Mouse (Mus musculus) heart, embryonic 10.5 days (tissue): ENCODE measurements around the gene U2surp. TPM values are rescaled to one million over a fixed set of nuclear protein-coding genes. Genes with fewer than 3 reads are reported as not detected.

Source experiments
- DNase-seq: peaks from one replicate; pipeline ENCODE4 v3.0.0-alpha.2; 2017; ENCODE audit warnings: low spot score
- H3K27ac ChIP-seq: fragments of 300-500 bp; sonication (generic); 2 replicates; pipeline ENCODE4 v1.5.1; 2016; ENCODE audit warnings: mild to moderate bottlenecking
- H3K27me3 ChIP-seq: fragments of 300-500 bp; sonication (generic); 2 replicates; pipeline ENCODE4 v1.6.1; 2016; ENCODE audit warnings: mild to moderate bottlenecking; ENCODE audit not compliant: poor library complexity, insufficient read depth, severe bottlenecking
- H3K36me3 ChIP-seq: fragments of 300-500 bp; sonication (generic); 2 replicates; pipeline ENCODE4 v1.6.1; 2016; ENCODE audit warnings: mild to moderate bottlenecking, moderate library complexity
- H3K4me1 ChIP-seq: fragments of 300-500 bp; sonication (generic); 2 replicates; pipeline ENCODE4 v1.6.1; 2016; ENCODE audit warnings: mild to moderate bottlenecking
- H3K4me3 ChIP-seq: fragments of 300-500 bp; sonication (generic); 2 replicates; pipeline ENCODE4 v1.5.1; 2016; ENCODE audit warnings: mild to moderate bottlenecking, moderate library complexity
- H3K9me3 ChIP-seq: fragments of 300-500 bp; sonication (generic); 2 replicates; pipeline ENCODE4 v1.6.1; 2016; ENCODE audit warnings: mild to moderate bottlenecking, moderate library complexity
- WGBS: fragments of 180-500 bp; shearing (Covaris S2); methylation state at CpG from one replicate; pipeline ENCODE4 v1.1.7; 2016; 5-methylcytosine and 5-hydroxymethylcytosine counted together
- polyA plus RNA-seq: library from polyadenylated mRNA; unstranded; fragments of >200 nt; fragmentation: Nextera tagmentation; extraction: Ambion mirVana; gene quantifications from 2 replicates; pipeline ENCODE4 v1.2.1, GENCODE M21; 2016

Gene U2surp
- polyA plus RNA-seq, 1 experiment from 2014 or later, result 104 TPM

DNA sequence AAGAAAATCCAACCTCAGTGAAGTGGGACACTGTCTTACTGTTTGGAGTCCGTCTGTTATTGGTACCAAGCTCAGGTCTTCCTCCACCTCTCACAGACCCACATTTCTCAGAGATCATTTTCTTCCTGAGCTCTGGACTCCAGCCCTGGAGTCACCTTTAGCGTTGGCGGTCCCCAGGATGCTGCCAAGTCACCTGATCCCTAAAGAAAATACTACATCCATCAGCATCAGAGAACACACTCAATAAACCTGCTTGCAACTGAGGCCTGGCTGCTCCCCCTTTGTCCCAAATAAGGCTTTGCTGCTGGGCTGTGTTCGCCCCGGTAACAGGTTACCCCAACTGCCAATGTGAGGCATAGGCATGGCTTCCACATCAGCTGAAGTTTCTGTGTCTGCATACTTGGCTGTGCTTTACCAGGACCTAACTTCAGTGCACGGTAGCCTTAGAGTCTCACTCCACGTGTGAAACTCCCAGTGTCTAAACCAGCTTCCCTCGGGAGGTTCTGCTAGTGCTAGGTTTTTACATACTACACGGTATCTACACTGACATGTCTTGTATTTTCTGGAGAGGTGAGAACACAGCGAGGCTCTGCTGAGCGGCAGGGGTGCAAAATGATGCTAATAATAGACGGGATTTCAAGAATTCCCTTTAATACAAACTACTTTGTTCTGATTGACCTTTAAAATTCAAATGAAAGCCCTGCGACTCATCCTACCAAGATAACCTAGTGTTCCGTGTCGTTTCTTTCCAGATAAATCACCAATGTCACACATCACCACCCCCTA lies 38.0 kb upstream of the U2surp start:
- Histone ChIP-seq H3K27ac (peak overlapping the region; percentile 57; the same call in 1 of the 2 replicates), H3K9me3 (no peaks in the 10 kb centered on the region), H3K36me3 (no peaks in the 10 kb centered on the region), H3K27me3 (peaks cover 14% of the 10 kb centered on the region; the same call in 1 of the 2 replicates), H3K4me3 (no peak overlapping the region), H3K4me1 (peaks cover 22% of the 10 kb centered on the region)
- no peak for DNase-seq
- WGBS, result 54% methylated on average over 15 of the region's 15 CpGs

DNA sequence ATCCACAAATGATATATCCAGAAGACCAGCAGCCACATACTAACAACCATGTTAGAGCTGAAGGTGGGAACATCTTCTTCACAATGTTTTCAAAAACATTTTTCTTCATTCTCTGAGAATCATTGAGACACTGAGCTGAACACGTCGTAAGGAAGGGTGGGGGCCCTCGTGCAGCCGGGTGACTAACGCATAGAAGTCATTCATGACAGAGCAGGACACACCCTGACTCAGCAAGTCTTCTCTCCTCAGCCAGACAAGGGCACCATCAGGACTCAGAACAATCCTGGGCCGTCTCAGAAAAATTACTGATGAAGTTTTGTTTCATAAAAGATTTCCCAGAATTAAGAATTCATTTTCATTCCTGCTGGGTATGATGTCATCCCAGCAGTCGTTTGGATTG lies 34.9 kb upstream of the U2surp start:
- Histone ChIP-seq H3K36me3 (no peaks in the 10 kb centered on the region), H3K27me3 (0 out of 2 replicates have a peak, but pooled peaks cover 5% of the 10 kb centered on the region), H3K4me1 (peaks cover 15% of the 10 kb centered on the region), H3K27ac (no peak overlapping the region), H3K9me3 (no peaks in the 10 kb centered on the region), H3K4me3 (no peak overlapping the region)
- WGBS, result 64% methylated on average over 7 of the region's 7 CpGs
- DNase-seq, result no peak

- H3K4me1 ChIP-seq, result peaks cover 1% of the 10 kb centered on the region; the same call in 1 of the 2 replicates
Observed at GRCm38 (mm10) chr9:95544598-95544997, 32.8 kb upstream of the U2surp start.

DNA sequence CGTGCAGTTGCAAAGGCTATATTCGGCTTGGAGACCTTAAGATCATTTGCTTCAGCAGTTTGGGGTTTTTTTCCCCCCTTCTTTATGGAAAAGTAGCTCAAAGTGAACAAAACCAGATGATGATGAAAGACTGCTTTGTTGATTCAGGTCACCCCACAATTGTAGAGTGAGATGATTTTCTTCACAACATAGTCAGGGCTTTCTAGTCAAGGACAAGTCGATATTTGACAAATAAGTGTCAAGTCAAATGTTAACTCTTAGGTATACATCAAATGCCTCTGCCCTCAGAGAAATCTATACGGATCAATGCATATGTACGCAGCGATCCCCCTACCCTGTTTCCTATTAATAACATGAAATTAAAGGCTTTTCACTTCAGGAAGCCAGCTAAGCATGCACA lies 30.7 kb upstream of the U2surp start:
- no peak overlapping the region for H3K4me3 ChIP-seq
- DNase-seq, result no peak
- H3K36me3 ChIP-seq, result no peaks in the 10 kb centered on the region
- no peaks in the 10 kb centered on the region for H3K4me1 ChIP-seq
- WGBS, result 85% methylated on average over 6 of the region's 6 CpGs
- 0 out of 2 replicates have a peak, but pooled peaks cover 5% of the 10 kb centered on the region for H3K27me3 ChIP-seq
- no peak overlapping the region for H3K27ac ChIP-seq
- H3K9me3 ChIP-seq, result no peaks in the 10 kb centered on the region

More at GRCm38 (mm10) chr9:95544598-95544997, 32.8 kb upstream of the U2surp start:
- Histone ChIP-seq H3K4me3 (no peak overlapping the region), H3K9me3 (no peaks in the 10 kb centered on the region), H3K36me3 (no peaks in the 10 kb centered on the region), H3K27me3 (0 out of 2 replicates have a peak, but pooled peaks cover 5% of the 10 kb centered on the region), H3K27ac (no peak overlapping the region)
- DNase-seq, result no peak
- WGBS, result 83% methylated on average over 4 of the region's 4 CpGs

GRCm38 (mm10) chr9:95541650-95542432 lies 30.0 kb upstream of the U2surp start:
- Histone ChIP-seq H3K9me3 (no peaks in the 10 kb centered on the region), H3K4me1 (no peaks in the 10 kb centered on the region), H3K27me3 (0 out of 2 replicates have a peak, but pooled peaks cover 5% of the 10 kb centered on the region), H3K27ac (no peak overlapping the region), H3K4me3 (no peak overlapping the region), H3K36me3 (no peaks in the 10 kb centered on the region)
- no peak for DNase-seq
- WGBS, result 84% methylated on average over 15 of the region's 15 CpGs

- no peaks in the 10 kb centered on the region for H3K9me3 ChIP-seq
- no peaks in the 10 kb centered on the region for H3K36me3 ChIP-seq
- H3K4me3 ChIP-seq, result no peak overlapping the region
- no peak overlapping the region for H3K27ac ChIP-seq
- H3K4me1 ChIP-seq, result no peaks in the 10 kb centered on the region
- 0 out of 2 replicates have a peak, but pooled peaks cover 5% of the 10 kb centered on the region for H3K27me3 ChIP-seq
- DNase-seq, result no peak
Observed at GRCm38 (mm10) chr9:95541208-95541607, 29.4 kb upstream of the U2surp start.

- H3K27ac ChIP-seq, result no peak overlapping the region
- no peaks in the 10 kb centered on the region for H3K4me1 ChIP-seq
- 54% methylated on average over 4 of the region's 4 CpGs for WGBS
- H3K36me3 ChIP-seq, result no peaks in the 10 kb centered on the region
- H3K27me3 ChIP-seq, result 0 out of 2 replicates have a peak, but pooled peaks cover 5% of the 10 kb centered on the region
- H3K4me3 ChIP-seq, result no peak overlapping the region
- H3K9me3 ChIP-seq, result no peaks in the 10 kb centered on the region
- DNase-seq, result no peak
Observed at GRCm38 (mm10) chr9:95540487-95540886, 28.7 kb upstream of the U2surp start.

- DNase-seq, result no peak
- no peak overlapping the region for H3K27ac ChIP-seq
- no peak overlapping the region for H3K4me3 ChIP-seq
- H3K27me3 ChIP-seq, result 0 out of 2 replicates have a peak, but pooled peaks cover 5% of the 10 kb centered on the region
- H3K4me1 ChIP-seq, result no peaks in the 10 kb centered on the region
- WGBS, result 74% methylated on average over 2 of the region's 2 CpGs
- H3K36me3 ChIP-seq, result no peaks in the 10 kb centered on the region
- H3K9me3 ChIP-seq, result no peaks in the 10 kb centered on the region
Observed at GRCm38 (mm10) chr9:95539176-95539800, 27.5 kb upstream of the U2surp start.

DNA sequence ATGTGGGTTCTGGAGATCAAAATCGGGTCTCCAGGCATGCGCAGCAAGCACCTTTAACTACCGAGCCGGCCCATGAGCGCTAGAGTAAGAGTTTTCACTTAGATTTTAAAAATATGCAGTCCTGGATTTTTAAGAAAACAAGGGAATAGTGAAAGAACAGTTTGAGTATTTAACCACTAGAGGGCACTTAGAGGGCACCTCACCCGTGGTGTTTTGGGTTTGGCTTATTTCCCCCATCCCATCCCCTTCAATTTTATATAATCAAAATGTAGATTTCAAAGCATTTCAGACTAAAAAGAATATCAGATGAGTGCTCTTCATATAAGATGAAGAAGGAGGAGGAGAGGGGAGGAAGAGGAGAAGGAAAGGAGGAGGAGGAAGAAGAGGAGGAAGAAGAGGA lies 22.0 kb upstream of the U2surp start:
- Histone ChIP-seq H3K36me3 (no peaks in the 10 kb centered on the region), H3K27me3 (no peaks in the 10 kb centered on the region), H3K27ac (no peak overlapping the region), H3K4me3 (no peak overlapping the region), H3K4me1 (no peaks in the 10 kb centered on the region), H3K9me3 (no peaks in the 10 kb centered on the region)
- DNase-seq, result no peak
- WGBS, result 28% methylated on average over 6 of the region's 6 CpGs

DNA sequence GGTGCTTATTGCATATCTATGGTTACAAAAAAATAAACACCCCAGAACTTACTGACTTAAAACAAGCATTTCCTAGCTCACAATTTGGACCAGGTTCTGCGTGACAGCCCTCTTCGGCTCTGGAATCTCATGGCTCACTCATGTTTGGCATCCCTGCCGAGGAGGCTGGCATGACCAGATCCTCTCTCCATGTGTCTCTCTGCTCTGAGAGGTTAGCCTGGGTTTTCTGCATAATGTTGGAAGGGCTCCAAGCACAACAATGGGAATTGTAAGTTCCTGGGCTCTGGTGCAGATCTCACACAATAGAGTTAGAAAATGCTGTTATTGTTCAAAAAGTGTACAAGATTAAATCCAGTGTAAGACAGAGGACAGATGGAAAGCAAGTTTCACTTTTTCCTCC lies 19.3 kb upstream of the U2surp start:
- no peaks in the 10 kb centered on the region for H3K36me3 ChIP-seq
- H3K4me3 ChIP-seq, result no peak overlapping the region
- no peaks in the 10 kb centered on the region for H3K27me3 ChIP-seq
- no peak for DNase-seq
- no peak overlapping the region for H3K27ac ChIP-seq
- no peaks in the 10 kb centered on the region for H3K9me3 ChIP-seq
- H3K4me1 ChIP-seq, result 0 out of 2 replicates have a peak, but pooled peaks cover 2% of the 10 kb centered on the region
- whole genome bisulfite sequencing, result 72% methylated on average over 3 of the region's 3 CpGs

DNA sequence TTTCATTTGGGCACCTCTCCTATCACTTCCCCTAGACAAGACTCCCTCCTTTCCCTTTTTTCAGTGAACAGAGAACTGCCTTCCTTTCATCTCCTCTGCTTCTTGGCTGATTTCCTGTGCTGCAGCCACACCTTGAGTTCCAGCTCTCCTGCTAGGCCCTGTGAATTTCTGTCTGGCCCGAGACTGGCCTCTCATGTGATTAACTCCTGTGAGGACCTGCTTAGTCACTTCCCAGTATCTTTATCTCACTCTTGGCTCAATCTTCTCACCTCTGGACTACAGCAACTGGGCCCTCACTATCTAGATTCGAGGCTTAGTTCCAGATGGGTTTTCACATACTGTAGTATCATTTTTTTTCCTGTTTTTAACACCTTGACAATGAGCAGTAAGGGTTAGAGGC lies 15.9 kb upstream of the U2surp start:
- Histone ChIP-seq H3K36me3 (no peaks in the 10 kb centered on the region), H3K27ac (no peak overlapping the region), H3K9me3 (no peaks in the 10 kb centered on the region), H3K27me3 (no peaks in the 10 kb centered on the region), H3K4me1 (0 out of 2 replicates have a peak, but pooled peaks cover 5% of the 10 kb centered on the region), H3K4me3 (no peak overlapping the region)
- DNase-seq, result no peak
- 16% methylated on average over 2 of the region's 2 CpGs for WGBS

DNA sequence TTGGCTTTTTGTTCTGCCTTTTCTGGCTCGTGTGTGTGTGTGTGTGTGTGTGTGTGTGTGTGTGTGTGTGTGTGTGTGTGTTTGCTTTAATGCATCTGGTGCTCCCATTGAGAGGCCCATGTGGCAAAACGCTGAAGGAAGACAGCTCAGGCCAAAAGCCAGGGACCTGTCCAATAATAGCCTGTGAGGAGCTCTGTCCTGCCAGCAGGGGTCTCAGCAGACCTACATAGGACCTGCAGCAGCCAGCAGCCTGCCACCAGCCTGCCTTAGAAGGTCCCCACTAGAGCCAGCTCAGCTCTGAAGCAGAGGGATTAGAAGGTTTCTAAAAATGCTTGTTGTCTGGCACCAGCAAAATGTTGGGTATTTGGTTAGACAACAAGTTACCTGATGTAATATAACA lies 14.2 kb upstream of the U2surp start:
- Histone ChIP-seq H3K4me1 (0 out of 2 replicates have a peak, but pooled peaks cover 5% of the 10 kb centered on the region), H3K27me3 (no peaks in the 10 kb centered on the region), H3K9me3 (no peaks in the 10 kb centered on the region), H3K4me3 (no peak overlapping the region), H3K27ac (no peak overlapping the region), H3K36me3 (no peaks in the 10 kb centered on the region)
- DNase-seq, result no peak
- 8% methylated on average over 2 of the region's 2 CpGs for WGBS
